In genomic region chr7:97745299-97745698, GRCm38 (mm10) we compare ENCODE assay signal across 8 mouse cellular contexts. TPM values are rescaled to one million over a fixed set of nuclear protein-coding genes. Genes with fewer than 3 reads are reported as not detected.
DNase-seq lines count a peak whose midpoint lies in the region; ATAC-seq and TF ChIP-seq lines count a peak whose summit lies in the region.

No protein-coding gene starts in this region.

- WGBS in kidney, embryonic 16.5 days = 15% methylated on average over 3 of the region's 3 CpGs
- 12% methylated on average over 3 of the region's 3 CpGs for WGBS in forebrain, embryonic 12.5 days

- ATAC-seq in kidney, embryonic 16.5 days (ENCODE audit: low FRiP score, low TSS enrichment) = no peak; the same call in 1 of the 2 replicates
- 0 out of 2 replicates have a peak, but pooled peaks have one; percentile 36 for ATAC-seq in forebrain, embryonic 12.5 days (ENCODE audit: low FRiP score)
- no peak for ATAC-seq in granulocyte monocyte progenitor cell, adult 5-6 weeks (replicated peaks; ENCODE audit: poor library complexity, severe bottlenecking)

- peak; percentile 71 for DNase-seq in kidney, adult 18-20 months
- DNase-seq in adrenal gland, postnatal 36 days = peak; percentile 67 to 73
- DNase-seq in layer of hippocampus, postnatal 25 days (ENCODE audit: extremely low spot score in 1 of 2, low spot score in 1 of 2) = peak; percentile 44 to 78
- peak; percentile 85 for DNase-seq in naive thymus-derived CD4-positive, alpha-beta T cell, adult 2 months (ENCODE audit: low read depth)

- H3K27ac ChIP-seq in kidney, embryonic 16.5 days (ENCODE audit: low read length) = no peak overlapping the region
- H3K27ac ChIP-seq in forebrain, embryonic 12.5 days = 0 out of 2 replicates have a peak overlapping the region, but pooled peaks have one; percentile 25

- no peak overlapping the region for H3K9ac ChIP-seq in kidney, embryonic 16.5 days (replicated peaks; ENCODE audit: low read length)
- H3K9ac ChIP-seq in forebrain, embryonic 12.5 days = no peak overlapping the region

- no peak overlapping the region for H3K4me3 ChIP-seq in kidney, embryonic 16.5 days (ENCODE audit: low read length)
- no peak overlapping the region for H3K4me3 ChIP-seq in E14TG2a.4 (replicated peaks; ENCODE audit: low read length)
- H3K4me3 ChIP-seq in forebrain, embryonic 12.5 days (replicated peaks) = no peak overlapping the region

- H3K27me3 ChIP-seq in kidney, embryonic 16.5 days (ENCODE audit: insufficient read depth, low read length) = no peaks in the 10 kb centered on the region
- no peaks in the 10 kb centered on the region for H3K27me3 ChIP-seq in E14TG2a.4 (ENCODE audit: insufficient read depth, low read length)
- H3K27me3 ChIP-seq in forebrain, embryonic 12.5 days = peaks cover 7% of the 10 kb centered on the region; the same call in 1 of the 2 replicates

- peak; percentile 61 for TF ChIP-seq CTCF in E14TG2a.4 (conservative IDR thresholded peaks at IDR 0.05; ENCODE audit: low read length)

- H3K36me3 ChIP-seq in kidney, embryonic 16.5 days (ENCODE audit: insufficient read depth, low read length) = no peaks in the 10 kb centered on the region
- no peaks in the 10 kb centered on the region for H3K36me3 ChIP-seq in E14TG2a.4 (ENCODE audit: insufficient read depth, low read length)
- H3K36me3 ChIP-seq in forebrain, embryonic 12.5 days (replicated peaks) = no peaks in the 10 kb centered on the region

- no peaks in the 10 kb centered on the region for H3K9me3 ChIP-seq in kidney, embryonic 16.5 days (ENCODE audit: low read length)
- H3K9me3 ChIP-seq in E14TG2a.4 (ENCODE audit: low read length) = no peaks in the 10 kb centered on the region
- no peaks in the 10 kb centered on the region for H3K9me3 ChIP-seq in forebrain, embryonic 12.5 days

- H3K4me2 ChIP-seq in kidney, embryonic 16.5 days (replicated peaks; ENCODE audit: low read depth, low read length) = no peak overlapping the region
- H3K4me2 ChIP-seq in forebrain, embryonic 12.5 days = no peak overlapping the region

- peaks cover 17% of the 10 kb centered on the region for H3K4me1 ChIP-seq in kidney, embryonic 16.5 days (ENCODE audit: insufficient read depth, low read length)
- peaks cover 62% of the 10 kb centered on the region for H3K4me1 ChIP-seq in E14TG2a.4 (replicated peaks; ENCODE audit: low read depth, low read length)
- H3K4me1 ChIP-seq in forebrain, embryonic 12.5 days = peaks cover 20% of the 10 kb centered on the region

RNA-seq across cellular contexts. Expression of gene Aqp11, which starts 7.2 kb away (rescaled TPM):
- 25.6 and 29.4 TPM in 2 replicates for polyA plus RNA-seq in kidney, embryonic 16.5 days (2015; fragmentation: Nextera tagmentation; extraction: Ambion mirVana)
- 1 to 10 TPM; 2.9 to 3.8 TPM for total RNA-seq in adrenal gland, postnatal 36 days (2021)
- polyA plus RNA-seq in forebrain, embryonic 12.5 days (2016; fragmentation: Nextera tagmentation; extraction: Ambion mirVana) = 3.9 and 5.6 TPM in 2 replicates
- total RNA-seq in layer of hippocampus, postnatal 25 days (2021) = 10 to 100 TPM; 39.7 to 43.8 TPM
- total RNA-seq in granulocyte monocyte progenitor cell, adult 5-6 weeks (2014; fragmentation: Nextera tagmentation) = 1.1 and 1.5 TPM in 2 replicates
- total RNA-seq in granulocyte monocyte progenitor cell, adult 5-6 weeks (2017) = 0.36 and 4.4 TPM in 2 replicates

RNA-seq across cellular contexts. Expression of gene Pak1, which starts 43.0 kb away (rescaled TPM):
- 17.9 and 18.1 TPM in 2 replicates for polyA plus RNA-seq in kidney, embryonic 16.5 days (2015; fragmentation: Nextera tagmentation; extraction: Ambion mirVana)
- total RNA-seq in adrenal gland, postnatal 36 days (2021) = 10 to 100 TPM; 18.8 to 25.0 TPM
- polyA plus RNA-seq in forebrain, embryonic 12.5 days (2016; fragmentation: Nextera tagmentation; extraction: Ambion mirVana) = 91.2 and 96.3 TPM in 2 replicates
- 100 to 1,000 TPM; 213 to 237 TPM for total RNA-seq in layer of hippocampus, postnatal 25 days (2021)
- total RNA-seq in granulocyte monocyte progenitor cell, adult 5-6 weeks (2014; fragmentation: Nextera tagmentation) = 36.4 and 44.3 TPM in 2 replicates
- 52.5 and 56.6 TPM in 2 replicates for total RNA-seq in granulocyte monocyte progenitor cell, adult 5-6 weeks (2017)

RNA-seq across cellular contexts. Expression of gene Clns1a, which starts 48.9 kb away (rescaled TPM):
- 199 and 205 TPM in 2 replicates for polyA plus RNA-seq in kidney, embryonic 16.5 days (2015; fragmentation: Nextera tagmentation; extraction: Ambion mirVana)
- total RNA-seq in adrenal gland, postnatal 36 days (2021) = 10 to 100 TPM; 55.6 to 58.4 TPM
- 216 and 226 TPM in 2 replicates for polyA plus RNA-seq in forebrain, embryonic 12.5 days (2016; fragmentation: Nextera tagmentation; extraction: Ambion mirVana)
- 10 to 100 TPM; 80.3 to 91.2 TPM for total RNA-seq in layer of hippocampus, postnatal 25 days (2021)
- total RNA-seq in granulocyte monocyte progenitor cell, adult 5-6 weeks (2014; fragmentation: Nextera tagmentation) = 124 and 134 TPM in 2 replicates
- 153 and 162 TPM in 2 replicates for total RNA-seq in granulocyte monocyte progenitor cell, adult 5-6 weeks (2017)

Comparison
In these comparisons a context has a peak if more than half of its experiments do, and no peak if none do; other contexts are left out.
1. RNA of gene Aqp11, which starts 7.2 kb away (total RNA-seq): 39.7 to 43.8 TPM in layer of hippocampus, postnatal 25 days; 2.9 to 3.8 TPM in adrenal gland, postnatal 36 days and 0.36 to 4.4 TPM in granulocyte monocyte progenitor cell, adult 5-6 weeks; every median in the first group is over 4 times any median in the second.
2. Peak in every context shown above with its lines, with median percentiles within 50 percentile points of each other: DNase-seq.